Mouse (Mus musculus) adrenal gland, postnatal 14 days (tissue): ENCODE measurements around the gene Lipa. TPM values are rescaled to one million over a fixed set of nuclear protein-coding genes. Genes with fewer than 3 reads are reported as not detected.
A peak's percentile ranks its signal among the peaks of the same experiment; 100 is the strongest.

Experiments
- DNase-seq: peaks from one replicate; pipeline ENCODE4 v3.0.0; 2021; ENCODE audit warnings: mixed read lengths
- total RNA-seq: library from RNA; stranded (reverse); gene quantifications from 2 replicates; pipeline ENCODE4 v1.2.3, GENCODE M21; 2021

Gene Lipa
- total RNA-seq, 1 experiment from 2014 or later: 148 TPM

DNA sequence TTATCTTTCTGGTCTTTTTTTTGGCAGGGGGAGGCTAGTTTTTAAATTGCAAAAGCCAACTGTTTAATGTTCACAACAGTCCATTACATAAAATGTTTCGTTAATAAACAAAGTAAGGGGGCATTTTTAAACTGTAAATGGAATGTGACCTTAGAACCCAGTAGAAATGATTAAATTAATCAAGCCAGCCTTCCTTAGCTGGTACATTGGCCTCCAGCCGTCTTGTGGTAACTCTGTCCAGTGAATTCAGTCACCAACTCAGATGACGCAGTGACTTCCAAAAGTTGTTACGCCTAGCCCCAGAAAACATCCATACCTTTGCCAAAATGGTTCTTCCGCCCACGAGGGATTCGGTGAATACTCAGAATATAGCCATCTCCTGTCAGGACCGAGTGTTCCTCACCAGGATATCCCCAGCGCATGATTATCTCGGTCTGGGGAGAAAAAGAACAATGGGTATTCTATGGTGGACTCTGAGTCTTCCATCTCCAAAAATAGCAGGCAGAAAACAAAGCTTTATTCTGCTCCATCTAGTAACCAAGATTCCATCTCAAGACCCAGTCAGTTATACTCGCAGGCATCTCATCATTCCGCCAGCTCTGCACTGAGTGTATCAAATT lies 4.1 kb downstream of the Lipa start:
- DNase-seq: no peak

DNA sequence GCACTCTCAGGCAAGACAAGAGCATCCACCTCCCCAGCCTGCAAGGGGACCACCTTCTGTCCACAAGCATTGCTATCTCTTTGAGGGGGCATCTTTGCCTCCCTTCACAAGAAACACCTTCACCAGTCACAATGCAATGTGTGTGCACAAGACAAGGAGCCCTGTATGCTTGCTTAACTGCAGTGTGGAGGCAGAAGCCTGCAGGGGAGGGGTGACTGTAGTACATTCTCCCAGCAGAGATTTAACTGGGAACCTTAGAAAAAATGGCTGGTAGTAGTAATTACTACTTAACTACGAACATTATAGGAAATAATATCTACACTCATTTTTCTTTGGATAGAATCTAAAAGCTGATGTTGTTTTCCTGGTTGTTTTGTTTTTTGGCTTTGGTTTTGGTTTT lies 5.3 kb downstream of the Lipa start:
- DNase-seq: no peak

DNA sequence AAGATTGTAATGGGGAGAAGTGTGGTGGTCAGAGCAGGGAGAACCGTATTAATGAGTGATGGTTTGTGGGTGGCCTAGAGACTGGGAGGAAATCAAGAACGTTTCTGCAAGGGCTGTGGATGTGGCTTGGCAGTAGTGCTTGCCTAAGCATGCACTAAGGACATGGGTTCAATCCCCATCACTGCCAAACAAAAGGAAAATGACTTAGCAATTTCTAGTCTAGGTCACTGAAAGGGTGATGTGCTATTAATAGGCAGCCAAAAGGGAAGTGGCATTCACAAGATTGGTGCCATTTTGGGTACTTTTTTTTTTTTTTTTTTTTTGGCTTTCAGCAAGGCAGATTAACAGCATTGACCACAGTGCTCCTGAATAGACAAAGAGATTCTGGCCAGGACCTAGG lies 5.9 kb downstream of the Lipa start:
- DNase-seq: no peak

DNA sequence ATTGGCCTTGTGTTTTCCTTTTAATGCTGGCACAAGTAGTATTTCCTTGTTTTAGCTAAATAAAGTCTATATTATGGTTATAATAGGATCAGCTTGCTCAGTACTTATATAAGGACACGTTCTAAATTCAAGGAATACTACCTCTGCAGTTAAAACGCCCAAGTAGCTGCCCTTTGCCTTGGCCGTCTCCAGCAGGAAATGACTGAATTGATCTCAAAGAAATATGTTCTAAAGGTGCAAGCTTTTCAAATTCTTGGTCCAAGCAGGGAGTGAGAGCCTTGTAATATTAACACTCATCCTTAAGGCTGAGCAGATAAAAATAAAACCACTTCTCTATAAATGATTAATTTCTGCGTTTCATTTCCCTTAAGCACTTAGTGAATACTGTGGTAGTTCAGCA lies 7.2 kb downstream of the Lipa start:
- no peak for DNase-seq

DNA sequence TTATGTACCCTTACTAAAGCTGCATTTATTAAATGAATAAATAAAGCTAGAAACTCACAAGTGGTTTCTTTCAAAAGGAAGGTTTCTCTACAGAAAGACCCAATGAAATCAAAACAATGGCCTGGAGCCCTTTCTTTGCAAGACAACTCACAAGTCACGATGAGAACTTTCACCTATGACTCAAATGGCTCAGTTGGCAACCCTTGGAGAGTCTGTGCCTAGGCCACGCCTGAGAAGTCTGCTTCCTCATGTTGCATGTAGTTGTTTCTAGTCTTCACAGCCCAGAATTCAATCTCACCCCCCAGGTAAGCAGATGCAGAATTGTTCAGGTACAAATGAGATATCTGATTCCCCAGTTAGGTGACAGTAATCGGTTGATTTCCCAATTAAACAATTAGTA lies 7.6 kb downstream of the Lipa start:
- DNase-seq: peak; percentile 50

DNA sequence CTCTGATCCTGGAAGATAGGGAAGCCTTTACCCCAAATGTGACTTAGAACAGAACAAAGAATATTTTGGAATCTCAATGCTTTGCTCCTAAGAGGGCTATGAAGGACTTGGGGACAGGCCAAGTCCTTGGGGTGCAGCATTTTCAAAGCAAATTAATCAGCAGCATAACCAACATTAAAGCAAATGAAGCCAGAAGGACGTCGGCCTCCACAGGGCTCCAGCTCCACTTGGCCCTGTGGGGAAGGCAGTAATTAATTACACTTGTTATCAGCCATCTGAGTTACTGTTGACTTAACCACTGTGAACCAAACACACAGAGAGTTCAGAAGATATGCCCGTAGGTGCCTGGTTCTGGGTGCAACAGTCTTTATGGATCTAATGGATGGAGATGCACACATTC lies 8.5 kb downstream of the Lipa start:
- DNase-seq: peak; percentile 73

DNA sequence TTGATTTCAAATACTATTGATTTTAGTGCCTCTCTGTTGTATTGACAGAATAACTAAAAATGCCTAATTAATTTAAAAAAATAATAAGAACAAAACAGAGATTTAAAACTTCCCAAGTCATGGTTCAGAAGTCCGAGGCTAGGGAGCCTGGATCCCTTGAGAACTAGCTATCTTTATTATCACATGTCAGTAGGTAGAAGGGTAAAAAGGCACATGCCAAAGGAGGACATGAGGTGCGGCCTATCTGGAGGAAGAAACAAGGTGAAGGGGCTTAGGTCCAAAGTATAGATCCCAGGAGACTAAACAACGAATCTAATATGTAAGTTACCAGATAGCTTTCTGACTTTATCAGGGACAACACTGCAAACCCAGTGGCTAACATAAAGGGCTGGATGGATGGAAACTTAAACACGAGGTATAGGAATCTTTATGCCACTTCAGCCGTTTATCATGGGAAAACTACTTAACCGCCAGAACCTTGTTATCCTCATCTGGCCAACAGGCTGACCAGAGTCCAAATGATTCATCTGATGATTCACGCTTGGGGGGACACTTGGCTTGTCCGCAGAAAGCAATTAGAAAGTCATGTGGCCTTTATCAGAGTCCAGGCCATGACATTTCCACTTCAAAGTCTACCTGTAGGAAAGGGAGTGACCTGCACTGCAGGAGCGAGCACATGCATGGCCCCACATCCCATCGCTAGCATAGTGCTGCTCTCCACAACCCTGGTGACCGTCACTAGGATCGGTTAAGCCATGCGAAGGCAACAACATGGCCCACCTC lies 9.3 kb downstream of the Lipa start:
- peak; percentile 72 for DNase-seq

DNA sequence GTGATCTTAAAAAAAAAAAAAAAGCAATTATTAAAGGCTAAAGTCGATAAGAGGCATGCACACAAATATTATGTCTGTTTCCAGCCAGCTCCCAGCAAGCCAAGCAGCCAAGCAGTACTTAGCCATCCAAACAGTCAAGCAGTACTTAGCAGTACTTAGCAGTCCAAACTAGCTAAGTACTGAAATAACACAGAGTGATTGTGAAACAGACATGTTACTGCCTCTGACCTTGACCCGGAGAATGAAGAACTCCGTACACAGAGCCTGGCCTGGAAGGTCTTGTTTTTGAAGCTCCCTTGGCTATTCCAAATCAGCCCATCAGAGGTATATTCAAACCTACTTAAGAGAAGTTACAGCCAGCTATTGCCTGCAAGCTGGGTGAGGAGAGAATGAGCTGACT lies 10.1 kb downstream of the Lipa start:
- peak; percentile 47 for DNase-seq

DNA sequence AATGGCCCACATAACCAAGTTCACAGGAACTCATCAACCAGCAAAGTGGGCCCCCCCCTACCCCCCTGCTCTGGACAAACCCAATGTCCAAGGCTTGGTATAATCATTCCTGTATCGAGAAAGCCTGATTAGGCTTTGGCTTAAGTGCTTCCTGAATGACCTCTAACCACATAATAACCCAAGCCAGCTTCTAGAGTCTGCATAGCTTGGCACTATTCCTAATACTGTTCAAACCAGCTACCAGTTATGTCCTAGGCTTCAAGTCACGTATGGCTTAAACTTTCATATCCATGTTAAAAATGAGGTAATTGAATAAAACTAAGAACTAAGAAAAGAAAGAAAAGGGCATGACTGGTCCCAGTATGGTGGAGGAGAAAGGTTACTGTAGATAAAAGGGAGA lies 10.9 kb downstream of the Lipa start:
- DNase-seq: no peak

DNA sequence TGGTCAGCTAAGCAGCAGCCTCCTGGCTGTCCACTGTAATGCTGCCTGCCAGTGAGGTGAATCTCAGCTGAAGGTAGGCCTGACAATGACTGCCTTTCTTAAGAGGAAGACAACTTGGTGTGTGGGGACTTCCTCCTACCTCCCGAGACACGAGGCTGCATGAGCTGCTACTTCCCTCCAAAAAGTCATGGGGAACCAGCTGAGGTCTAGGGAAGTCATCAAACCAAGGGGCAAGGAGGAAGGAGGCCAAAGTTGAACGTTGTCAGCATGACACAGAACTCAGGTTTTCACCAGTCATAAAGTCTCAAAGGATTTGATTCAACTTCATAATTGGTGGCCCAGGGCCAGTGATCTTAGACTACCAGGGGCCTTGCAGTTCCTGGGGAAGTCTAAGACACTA lies 11.6 kb downstream of the Lipa start:
- DNase-seq: peak; percentile 30

DNA sequence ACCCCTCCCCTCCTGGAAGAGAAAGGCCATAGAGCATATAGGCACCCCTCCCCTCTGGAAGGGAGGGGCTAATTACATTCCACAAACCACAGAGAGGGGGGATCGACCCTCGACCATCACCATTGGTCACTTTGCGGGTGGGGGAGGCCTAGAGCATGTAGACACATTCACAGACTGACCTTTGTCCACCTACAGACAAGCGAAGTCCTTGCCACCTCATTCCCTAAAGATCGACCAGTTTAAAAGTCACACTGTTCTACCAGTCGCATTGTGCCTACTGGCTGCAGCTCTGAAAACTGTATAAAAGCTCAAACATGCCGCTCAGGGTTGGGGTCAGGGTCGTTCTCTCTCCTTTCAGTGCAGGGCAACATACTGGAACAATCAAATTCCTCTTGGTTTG lies 15.7 kb downstream of the Lipa start:
- peak; percentile 23 for DNase-seq

DNA sequence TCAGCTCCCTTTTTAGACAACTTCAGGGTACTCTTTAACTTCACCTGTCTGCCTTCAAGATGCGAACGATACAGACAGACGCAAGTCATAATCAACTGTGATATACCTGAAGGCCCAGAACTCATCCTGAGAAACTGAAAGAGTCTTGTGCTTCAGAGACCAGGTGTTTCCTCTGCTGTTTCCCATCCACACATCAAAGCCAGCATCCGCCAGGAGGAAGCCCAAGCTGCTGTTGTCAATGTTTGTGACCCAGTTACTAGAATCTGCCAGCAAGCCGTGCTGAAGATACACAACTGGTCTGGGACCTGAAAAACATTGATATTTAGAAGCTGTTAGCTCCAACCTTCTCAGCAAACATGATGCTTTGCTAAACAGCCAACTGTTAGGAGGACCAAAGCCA lies 16.6 kb downstream of the Lipa start:
- no peak for DNase-seq

DNA sequence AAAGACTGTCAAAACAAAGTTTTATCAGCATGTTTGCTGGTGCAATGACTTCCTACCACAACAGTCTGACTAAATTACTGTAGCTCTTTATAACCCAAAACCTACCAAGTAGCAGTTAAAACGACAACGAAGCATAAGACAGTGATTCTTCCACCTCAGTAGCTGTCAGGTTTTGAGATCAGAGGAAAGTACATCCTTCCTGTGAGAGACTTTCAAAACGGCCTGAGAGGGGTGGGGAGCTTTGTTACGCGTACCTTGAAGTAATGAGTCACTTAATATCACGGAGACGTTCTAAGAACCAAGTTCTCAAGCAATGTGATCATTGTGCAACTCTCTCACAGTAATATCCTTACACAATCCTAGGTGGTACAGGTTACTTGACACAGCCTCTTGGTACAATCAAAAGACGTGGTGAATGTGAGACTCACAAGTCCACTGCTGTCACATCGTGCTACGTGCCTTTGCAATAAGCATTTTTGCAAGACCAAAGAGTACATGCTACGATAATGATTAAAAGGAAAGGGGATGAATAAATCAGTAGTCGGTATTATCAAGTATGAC lies 22.0 kb downstream of the Lipa start:
- no peak for DNase-seq

DNA sequence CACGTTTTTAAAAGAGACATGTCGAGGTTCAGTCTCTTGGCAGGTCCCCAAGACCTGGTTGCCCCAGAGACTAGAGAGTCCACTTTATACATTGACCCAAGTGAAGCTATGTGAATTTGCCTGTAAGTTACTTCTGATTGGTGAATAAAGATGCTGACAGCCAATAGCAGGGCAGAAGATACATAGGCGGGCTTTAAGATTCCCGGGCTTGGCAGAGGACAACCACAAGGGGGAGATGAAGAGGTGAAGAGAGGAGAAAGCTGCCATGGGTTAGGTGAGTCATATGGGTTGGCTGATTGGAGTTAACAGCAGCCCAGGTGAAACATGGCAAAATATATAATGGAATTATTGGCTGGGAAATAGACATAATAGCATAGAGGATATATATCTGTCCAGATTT lies 26.5 kb downstream of the Lipa start:
- DNase-seq: peak; percentile 89

DNA sequence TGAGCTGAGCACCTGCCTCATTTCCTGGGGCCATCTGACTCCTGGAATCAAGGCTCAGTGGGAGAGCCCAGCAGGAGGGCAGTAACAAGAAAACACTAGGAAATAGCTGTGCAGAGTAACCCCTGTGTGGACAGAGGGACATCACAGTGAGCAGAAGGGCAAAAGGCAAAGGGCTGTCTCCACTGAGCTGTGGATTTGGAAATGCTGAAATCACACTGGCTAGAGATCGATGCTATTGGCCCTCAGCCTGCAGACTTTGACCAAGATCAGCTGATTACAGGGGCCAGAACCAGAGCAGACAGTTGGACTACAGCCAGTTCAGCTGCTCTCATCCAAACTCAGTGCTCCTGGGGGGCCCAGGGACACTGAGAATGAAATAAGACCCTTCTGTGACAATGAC lies 30.9 kb downstream of the Lipa start:
- DNase-seq: no peak

DNA sequence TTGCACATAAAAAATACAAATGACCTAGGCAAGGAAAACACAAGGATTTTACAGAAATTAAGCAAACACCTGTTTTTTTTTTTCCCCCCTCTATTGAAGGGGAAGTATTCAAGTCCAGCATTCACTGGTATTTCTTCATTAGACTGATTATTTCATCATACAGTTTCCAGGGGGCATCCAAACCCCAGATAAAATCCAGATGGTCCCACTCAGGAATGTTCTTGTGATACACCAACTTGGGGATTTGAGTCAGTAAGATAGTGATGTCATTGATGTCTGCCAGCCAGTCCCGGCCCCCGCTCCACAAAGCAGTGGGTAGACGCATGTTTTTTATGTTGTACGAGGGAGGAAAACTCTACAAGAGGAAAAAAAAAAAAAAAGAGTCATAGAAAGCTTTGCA lies 33.4 kb downstream of the Lipa start:
- no peak for DNase-seq

DNA sequence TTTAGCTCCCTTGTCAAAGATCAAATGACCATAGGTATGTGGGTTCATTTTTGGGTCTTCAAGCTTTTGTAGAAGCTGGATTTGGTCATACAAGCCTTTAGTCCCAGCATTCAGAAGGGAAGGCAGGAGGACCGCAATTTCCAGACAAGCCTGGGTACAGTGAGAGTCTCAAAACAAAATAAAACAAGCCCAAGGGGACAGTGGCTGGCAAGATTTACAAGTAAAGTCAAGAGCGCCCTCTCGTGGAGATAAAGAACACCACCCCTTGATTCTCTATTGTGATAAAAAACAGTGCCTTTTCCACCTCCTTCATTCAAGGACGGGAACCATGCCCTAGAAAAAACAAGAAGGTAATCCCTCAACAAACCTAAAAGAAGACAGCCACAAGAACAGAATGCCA lies 43.7 kb downstream of the Lipa start:
- DNase-seq: peak; percentile 67

DNA sequence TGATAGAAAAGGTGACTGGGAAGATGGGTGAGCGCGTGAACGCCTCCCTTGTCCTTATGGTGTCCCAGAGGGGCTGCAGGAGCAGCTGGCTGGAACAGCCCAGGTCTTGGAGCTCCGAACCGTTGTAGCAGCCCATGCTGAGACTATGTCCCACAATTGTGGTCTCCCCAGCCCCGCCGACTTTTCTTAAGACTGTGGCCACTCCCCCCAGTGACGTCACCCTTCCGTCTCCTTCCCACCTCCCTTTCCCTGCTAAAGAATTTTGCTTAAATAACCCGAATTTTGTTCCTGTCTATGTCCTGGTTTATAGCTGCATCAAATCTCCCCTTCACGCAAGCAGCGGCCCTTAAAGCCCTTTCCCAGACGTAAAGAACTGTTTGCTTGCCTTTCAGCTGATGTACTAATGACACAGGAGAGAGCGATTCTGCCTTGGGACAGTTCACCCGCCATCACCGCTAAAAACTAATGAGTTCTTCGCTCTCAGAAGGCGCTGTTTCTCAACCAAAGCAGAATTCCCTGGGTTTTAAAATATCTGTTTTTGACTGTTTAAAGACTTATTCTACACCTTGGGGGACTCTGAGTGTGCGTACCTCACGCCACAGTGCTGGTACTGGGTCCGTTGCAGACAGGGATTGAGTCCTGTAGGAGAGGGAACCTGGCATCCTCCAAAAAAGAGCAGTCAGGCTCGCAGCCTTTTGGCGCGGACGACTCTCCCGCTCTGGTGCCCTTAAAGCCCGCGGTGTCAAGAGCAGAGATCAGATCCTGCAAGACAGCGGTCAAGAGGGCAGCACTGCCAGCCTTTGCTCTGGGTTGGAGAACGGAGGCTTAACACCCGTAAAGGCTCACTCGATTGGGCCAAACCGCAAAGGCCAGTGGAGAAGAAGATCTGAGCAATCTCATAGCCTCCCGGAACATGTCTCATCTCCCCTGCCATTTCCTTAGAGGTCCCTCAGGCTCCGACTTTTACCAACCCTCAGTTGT lies 52.0 kb downstream of the Lipa start, which contains the start of gene Ch25h:
TSS of gene Ch25h (minus strand) at position 174 of the 981 bp plus-strand sequence.
- peak; percentile 36 for DNase-seq

DNA sequence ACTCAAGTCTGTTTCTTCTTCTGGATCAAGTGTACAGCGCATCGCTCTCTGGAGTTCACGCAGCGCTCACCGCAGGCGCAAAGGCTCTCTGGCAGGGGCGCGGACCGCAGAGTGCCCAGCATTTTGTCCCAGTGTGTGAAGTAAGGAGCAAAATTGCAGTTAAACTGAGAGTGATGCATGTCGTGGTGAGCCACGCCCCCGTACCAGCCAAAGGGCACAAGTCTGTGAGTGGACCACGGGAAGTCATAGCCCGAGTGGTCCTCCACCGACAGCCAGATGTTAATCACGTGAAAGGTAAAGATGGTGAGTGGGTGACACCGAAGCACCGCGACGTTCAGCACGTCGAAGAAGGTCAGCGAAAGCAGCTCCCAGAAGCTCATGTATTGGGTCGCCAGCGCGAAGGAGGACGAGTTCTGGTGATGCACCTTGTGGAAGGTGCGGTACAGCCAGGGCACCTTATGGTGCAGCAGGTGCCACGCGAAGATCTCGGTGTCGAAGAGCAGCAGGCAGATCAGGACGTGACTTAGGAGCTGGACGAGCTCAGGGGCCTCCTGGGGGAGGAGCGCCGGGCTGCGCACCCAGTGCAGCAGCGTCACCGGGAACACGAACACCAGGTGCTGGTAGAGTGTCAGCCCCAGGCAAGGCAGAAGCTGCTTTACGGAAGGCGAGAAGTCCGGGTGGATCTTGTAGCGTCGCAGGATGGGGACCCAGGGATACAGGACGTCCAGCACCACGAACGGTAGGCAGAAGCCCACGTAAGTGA lies 52.9 kb downstream of the Lipa start:
- DNase-seq: peak; percentile 16

DNA sequence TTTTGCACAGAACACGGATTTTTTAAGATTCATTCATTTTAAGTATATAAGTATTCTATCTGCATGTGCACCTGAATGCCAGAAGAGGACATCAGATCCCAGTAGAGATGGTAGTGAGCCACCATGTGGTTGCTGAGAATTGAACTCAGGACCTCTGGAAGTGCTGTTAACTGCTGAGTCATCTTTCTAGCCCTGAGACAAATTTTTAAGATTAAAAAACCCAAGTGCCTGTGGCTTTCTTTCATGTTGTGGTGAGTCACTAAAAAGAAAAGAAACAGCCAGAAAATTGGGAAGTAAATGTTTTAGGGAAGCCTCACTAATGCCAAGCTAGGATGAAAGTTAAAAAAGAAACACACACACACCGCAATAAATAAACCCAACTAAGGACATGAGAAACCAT lies 55.6 kb downstream of the Lipa start:
- DNase-seq: no peak

DNA sequence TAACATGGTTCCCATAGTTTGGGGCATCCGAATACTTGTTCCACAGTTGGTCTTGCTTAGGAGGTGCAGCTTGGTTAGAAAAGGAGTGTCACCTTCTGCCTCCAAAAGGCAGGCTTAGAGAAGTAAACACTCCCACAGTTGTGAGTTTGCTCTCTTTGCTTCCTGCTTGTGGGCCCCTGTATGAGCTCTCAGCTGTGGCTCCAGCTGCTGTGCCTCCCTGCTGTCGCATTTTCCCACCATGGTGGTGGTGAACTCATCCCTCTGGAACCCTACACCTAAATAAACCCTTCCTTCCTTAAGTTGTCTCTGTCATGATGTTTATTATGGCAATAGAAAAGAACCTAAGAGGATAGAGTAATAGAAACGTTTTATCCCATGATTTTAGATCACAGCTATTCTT lies 58.5 kb downstream of the Lipa start:
- no peak for DNase-seq

DNA sequence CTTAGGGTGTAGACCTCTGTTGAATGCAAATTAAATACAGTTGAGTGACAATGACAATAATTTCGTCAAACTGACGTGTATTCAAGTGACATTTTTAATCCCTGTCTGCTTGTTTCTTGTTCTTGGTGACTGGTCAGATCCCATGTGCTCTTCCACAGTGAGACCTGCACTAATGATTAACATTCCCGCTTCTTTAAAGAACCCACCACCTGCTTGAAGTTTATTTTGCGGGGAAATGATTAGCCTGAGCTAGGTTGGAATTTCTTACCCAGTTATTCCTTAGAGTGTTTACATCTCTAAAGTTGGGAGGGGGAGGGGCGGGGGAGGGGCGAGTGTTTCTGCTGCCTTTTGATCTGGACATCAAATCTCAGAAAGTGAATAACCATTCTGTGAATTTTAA lies 59.1 kb downstream of the Lipa start:
- no peak for DNase-seq
